Mouse (Mus musculus): ENCODE data around the gene Chrm4. TPM values are rescaled to one million over a fixed set of nuclear protein-coding genes. Genes with fewer than 3 reads are reported as not detected.

Gene Chrm4
- polyA plus RNA-seq, 1 experiment = not detected

DNA sequence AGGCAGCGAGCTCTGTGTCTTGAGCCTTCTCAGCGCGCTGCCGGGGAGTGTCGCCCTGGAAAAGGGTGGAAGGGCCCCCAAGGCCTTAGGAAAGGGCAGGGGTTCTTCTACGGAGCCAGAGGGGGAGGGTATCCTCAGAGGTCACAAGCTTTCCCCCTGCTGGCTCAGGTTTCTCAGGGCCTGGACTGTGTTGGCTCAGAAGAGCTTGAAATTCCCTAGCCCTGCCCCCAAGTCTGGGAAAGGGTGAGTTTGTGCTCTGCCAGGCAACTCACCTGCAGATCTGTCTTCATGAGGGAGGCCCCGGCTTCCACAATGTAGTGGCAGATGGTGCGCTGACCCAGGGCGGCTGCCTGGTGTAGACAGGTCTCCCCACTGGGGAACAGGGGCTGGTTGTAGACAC lies 6.4 kb downstream of the Chrm4 start:
- H3K27ac ChIP-seq (ENCODE audit: insufficient read depth, low read depth, low read length) = no peak overlapping the region
- WGBS = 76% methylated on average over 9 of the region's 9 CpGs

GRCm38 (mm10) chr2:91934016-91934415 lies 7.0 kb downstream of the Chrm4 start:
- no peak for TF ChIP-seq POLR2A (IDR thresholded peaks at IDR 0.05; ENCODE audit: insufficient read depth, low read depth, low read length)
- no peak for TF ChIP-seq CTCF (IDR thresholded peaks at IDR 0.05; ENCODE audit: insufficient read depth, low read depth, low read length)
- Histone ChIP-seq H3K4me3 (ENCODE audit: insufficient read depth, low read depth, low read length) (no peak overlapping the region), H3K4me1 (ENCODE audit: control insufficient read depth, insufficient read depth, low read length) (peaks cover 61% of the 10 kb centered on the region), H3K27ac (ENCODE audit: insufficient read depth, low read depth, low read length) (no peak overlapping the region)
- WGBS = 69% methylated on average over 8 of the region's 8 CpGs

More for the DNA sequence above, 6.4 kb downstream of the Chrm4 start:
- TF ChIP-seq CTCF (IDR thresholded peaks at IDR 0.05; ENCODE audit: insufficient read depth, low read depth, low read length) (no peak), POLR2A (IDR thresholded peaks at IDR 0.05; ENCODE audit: insufficient read depth, low read depth, low read length) (no peak)
- H3K4me1 ChIP-seq (ENCODE audit: control insufficient read depth, insufficient read depth, low read length) = peaks cover 66% of the 10 kb centered on the region
- H3K4me3 ChIP-seq (ENCODE audit: insufficient read depth, low read depth, low read length) = no peak overlapping the region

- TF ChIP-seq CTCF (IDR thresholded peaks at IDR 0.05; ENCODE audit: insufficient read depth, low read depth, low read length) (no peak), POLR2A (IDR thresholded peaks at IDR 0.05; ENCODE audit: insufficient read depth, low read depth, low read length) (no peak)
- peaks cover 64% of the 10 kb centered on the region for H3K4me1 ChIP-seq (ENCODE audit: control insufficient read depth, insufficient read depth, low read length)
- no peak overlapping the region for H3K4me3 ChIP-seq (ENCODE audit: insufficient read depth, low read depth, low read length)
- no peak overlapping the region; the same call in 1 of the 2 replicates for H3K27ac ChIP-seq (ENCODE audit: insufficient read depth, low read depth, low read length)
- 82% methylated on average over 9 of the region's 9 CpGs for WGBS
These were observed 7.9 kb downstream of the Chrm4 start for GRCm38 (mm10) chr2:91934826-91935525.

GRCm38 (mm10) chr2:91936154-91936553 lies 9.1 kb downstream of the Chrm4 start:
- Histone ChIP-seq H3K4me1 (ENCODE audit: control insufficient read depth, insufficient read depth, low read length) (peaks cover 54% of the 10 kb centered on the region), H3K27ac (ENCODE audit: insufficient read depth, low read depth, low read length) (peak overlapping the region; percentile 44), H3K4me3 (ENCODE audit: insufficient read depth, low read depth, low read length) (no peak overlapping the region)
- 67% methylated on average over 7 of the region's 7 CpGs for WGBS
- TF ChIP-seq CTCF (IDR thresholded peaks at IDR 0.05; ENCODE audit: insufficient read depth, low read depth, low read length) (no peak), POLR2A (IDR thresholded peaks at IDR 0.05; ENCODE audit: insufficient read depth, low read depth, low read length) (no peak)

DNA sequence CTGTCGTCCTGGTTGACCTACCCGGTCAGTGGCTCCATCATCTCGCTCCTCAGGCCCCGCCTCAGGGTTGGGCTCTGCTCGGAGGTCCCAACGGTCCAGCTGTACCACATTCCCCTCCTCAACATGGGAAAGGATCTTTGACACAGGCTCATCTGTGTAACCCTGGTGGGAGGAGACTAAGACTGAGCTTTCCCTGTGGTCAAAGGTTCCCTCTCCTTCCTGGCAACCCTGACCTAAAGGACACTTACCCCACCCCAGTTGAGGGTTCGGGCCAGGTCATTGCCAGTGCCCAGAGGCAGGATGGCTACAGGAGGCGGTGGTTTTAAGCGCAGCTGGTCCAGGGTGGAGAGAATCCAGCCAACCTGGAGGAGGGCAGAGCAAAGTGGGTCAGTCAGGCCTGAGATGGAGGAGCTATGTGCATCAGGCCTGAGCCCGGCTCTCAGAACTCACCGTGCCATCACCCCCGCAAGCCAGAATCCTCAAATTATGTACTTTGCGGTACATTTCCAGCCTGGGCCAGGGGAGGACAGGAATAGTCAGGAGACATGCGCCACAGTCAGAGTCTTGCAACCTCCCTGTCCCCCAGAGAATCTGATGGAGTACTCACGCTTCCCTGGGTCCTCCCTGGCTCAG lies 12.4 kb downstream of the Chrm4 start:
- H3K4me1 ChIP-seq (ENCODE audit: control insufficient read depth, insufficient read depth, low read length) = peaks cover 38% of the 10 kb centered on the region
- TF ChIP-seq POLR2A (IDR thresholded peaks at IDR 0.05; ENCODE audit: insufficient read depth, low read depth, low read length) = no peak
- no peak for TF ChIP-seq CTCF (IDR thresholded peaks at IDR 0.05; ENCODE audit: insufficient read depth, low read depth, low read length)
- WGBS = 80% methylated on average over 15 of the region's 15 CpGs
- no peak overlapping the region for H3K4me3 ChIP-seq (ENCODE audit: insufficient read depth, low read depth, low read length)
- 0 out of 2 replicates have a peak overlapping the region, but pooled peaks have one; percentile 4 for H3K27ac ChIP-seq (ENCODE audit: insufficient read depth, low read depth, low read length)

GRCm38 (mm10) chr2:91942356-91942755 lies 15.3 kb downstream of the Chrm4 start:
- 81% methylated on average over 6 of the region's 6 CpGs for WGBS
- Histone ChIP-seq H3K4me1 (ENCODE audit: control insufficient read depth, insufficient read depth, low read length) (peaks cover 35% of the 10 kb centered on the region), H3K4me3 (ENCODE audit: insufficient read depth, low read depth, low read length) (no peak overlapping the region), H3K27ac (ENCODE audit: insufficient read depth, low read depth, low read length) (no peak overlapping the region)
- TF ChIP-seq CTCF (IDR thresholded peaks at IDR 0.05; ENCODE audit: insufficient read depth, low read depth, low read length) (peak; percentile 34; the same call in 1 of the 2 replicates), POLR2A (IDR thresholded peaks at IDR 0.05; ENCODE audit: insufficient read depth, low read depth, low read length) (no peak)

GRCm38 (mm10) chr2:91944170-91944950 lies 17.3 kb downstream of the Chrm4 start:
- Histone ChIP-seq H3K27ac (ENCODE audit: insufficient read depth, low read depth, low read length) (peak overlapping the region; percentile 18; the same call in 1 of the 2 replicates), H3K4me3 (ENCODE audit: insufficient read depth, low read depth, low read length) (no peak overlapping the region), H3K4me1 (ENCODE audit: control insufficient read depth, insufficient read depth, low read length) (peaks cover 47% of the 10 kb centered on the region)
- 29% methylated on average over 13 of the region's 13 CpGs for WGBS
- TF ChIP-seq POLR2A (IDR thresholded peaks at IDR 0.05; ENCODE audit: insufficient read depth, low read depth, low read length) = no peak
- TF ChIP-seq CTCF (IDR thresholded peaks at IDR 0.05; ENCODE audit: insufficient read depth, low read depth, low read length) = peak; percentile 82

DNA sequence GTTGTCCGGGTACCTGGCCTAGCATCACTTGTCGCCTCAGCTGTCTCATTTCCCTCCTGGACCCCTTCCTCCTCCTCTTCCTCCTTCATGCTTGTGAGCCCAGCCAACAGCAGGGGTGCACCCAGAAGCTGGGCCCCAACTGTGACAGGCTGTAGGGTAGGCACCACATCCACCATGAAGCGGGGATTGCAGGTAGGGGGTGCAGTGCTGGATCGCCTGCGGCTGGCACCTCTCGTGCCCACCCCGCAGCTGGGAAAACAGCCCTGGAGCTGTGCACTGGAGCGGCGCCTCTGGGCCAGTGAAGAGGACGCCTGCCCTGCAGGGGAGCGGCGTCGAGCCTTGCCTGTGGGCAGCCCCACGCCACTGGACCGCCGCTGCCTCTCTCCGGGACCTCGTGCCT lies 18.4 kb downstream of the Chrm4 start, which contains the start of gene Gm9821:
Gene Gm9821 (plus strand): TSS at position 221 of the 400 bp plus-strand sequence.
- H3K4me3 ChIP-seq (ENCODE audit: insufficient read depth, low read depth, low read length) = no peak within 1 kb of the TSS
- peaks cover 53% of the 10 kb centered on the region for H3K4me1 ChIP-seq (ENCODE audit: control insufficient read depth, insufficient read depth, low read length)
- no peak for TF ChIP-seq POLR2A (IDR thresholded peaks at IDR 0.05; ENCODE audit: insufficient read depth, low read depth, low read length)
- no peak for TF ChIP-seq CTCF (IDR thresholded peaks at IDR 0.05; ENCODE audit: insufficient read depth, low read depth, low read length)
- peak within 1 kb of the TSS; percentile 18; the same call in 1 of the 2 replicates for H3K27ac ChIP-seq (ENCODE audit: insufficient read depth, low read depth, low read length)
- WGBS = 88% methylated on average over 18 of the region's 18 CpGs
